In the genomic region with DNA sequence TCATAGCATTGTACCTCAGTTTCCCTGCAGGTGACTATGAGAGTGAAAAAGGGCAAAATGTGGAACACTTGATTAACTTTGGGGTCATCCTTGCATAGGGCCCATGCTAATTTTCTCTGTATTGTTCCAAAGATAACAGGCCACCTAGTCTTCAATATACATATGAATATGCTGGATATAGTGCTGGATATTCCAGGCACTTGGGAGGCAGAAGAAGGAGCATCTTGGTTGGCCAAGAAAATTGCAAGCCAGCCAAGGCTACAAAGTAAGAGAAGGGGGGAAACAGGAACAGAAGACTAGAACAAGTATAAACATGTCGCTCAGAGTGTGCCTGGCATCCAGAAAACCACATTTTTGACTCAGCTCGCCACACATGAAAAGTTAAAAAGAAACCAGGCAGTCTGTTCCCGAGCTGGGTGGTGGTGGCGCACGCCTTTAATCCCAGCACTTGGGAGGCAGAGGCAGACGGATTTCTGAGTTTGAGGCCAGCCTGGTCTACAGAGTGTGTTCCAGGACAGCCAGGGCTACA, we compare ENCODE assay signal across 25 mouse cellular contexts.
"Had no signal": no experiment of that assay in that cellular context is flagged by ENCODE, and none has a peak within 500 bp of the region (broad histone marks: within the 10 kb centered on the region; RNA-seq: fewer than 3 reads in every experiment).

No protein-coding gene starts in this region.

- DNase-seq: gastrocnemius, postnatal 14 days; gastrocnemius, postnatal 36 days; heart, adult 11 months; heart, adult 2 months; heart, postnatal 14 days; heart, postnatal 36 days; kidney, adult 18-20 months; kidney, adult 9 months; kidney, postnatal 25 days; kidney, postnatal 4 days; left cerebral cortex, postnatal 4 days had no signal

- H3K27me3 ChIP-seq: heart, embryonic 13.5 days; heart, embryonic 15.5 days; hindbrain, embryonic 12.5 days; intestine, embryonic 15.5 days; kidney, embryonic 15.5 days; limb, embryonic 13.5 days; limb, embryonic 15.5 days had no signal

- H3K9ac ChIP-seq: heart, embryonic 13.5 days; heart, embryonic 15.5 days; hindbrain, embryonic 12.5 days; hindbrain, embryonic 14.5 days; intestine, embryonic 15.5 days; kidney, embryonic 15.5 days; limb, embryonic 13.5 days; limb, embryonic 15.5 days; liver, embryonic 12.5 days; liver, embryonic 14.5 days had no signal

- H3K27ac ChIP-seq: heart, adult 2 months; heart, embryonic 13.5 days; heart, embryonic 15.5 days; hindbrain, embryonic 10.5 days; hindbrain, embryonic 12.5 days; hindbrain, embryonic 14.5 days; intestine, embryonic 15.5 days; kidney, embryonic 15.5 days; kidney, postnatal 0 days; layer of hippocampus, adult 2 months; limb, embryonic 13.5 days; limb, embryonic 15.5 days; liver, embryonic 12.5 days; liver, embryonic 14.5 days had no signal

- H3K4me3 ChIP-seq: heart, adult 2 months; heart, embryonic 13.5 days; heart, embryonic 15.5 days; hindbrain, embryonic 10.5 days; hindbrain, embryonic 12.5 days; intestine, embryonic 15.5 days; kidney, embryonic 15.5 days; layer of hippocampus, adult 2 months; limb, embryonic 13.5 days; limb, embryonic 15.5 days; liver, embryonic 12.5 days had no signal

- H3K4me1 ChIP-seq: heart, embryonic 13.5 days; heart, embryonic 15.5 days; hindbrain, embryonic 10.5 days; hindbrain, embryonic 12.5 days; intestine, embryonic 15.5 days; kidney, embryonic 15.5 days; limb, embryonic 13.5 days; limb, embryonic 15.5 days; liver, embryonic 12.5 days had no signal

- H3K9me3 ChIP-seq: heart, embryonic 13.5 days; heart, embryonic 15.5 days; hindbrain, embryonic 10.5 days; hindbrain, embryonic 12.5 days; intestine, embryonic 15.5 days; kidney, embryonic 15.5 days; limb, embryonic 13.5 days; limb, embryonic 15.5 days; liver, embryonic 12.5 days had no signal

- H3K36me3 ChIP-seq: heart, embryonic 13.5 days; heart, embryonic 15.5 days; hindbrain, embryonic 10.5 days; hindbrain, embryonic 12.5 days; intestine, embryonic 15.5 days; kidney, embryonic 15.5 days; limb, embryonic 13.5 days; limb, embryonic 15.5 days; liver, embryonic 12.5 days had no signal

- H3K4me2 ChIP-seq: heart, embryonic 11.5 days; heart, embryonic 13.5 days; heart, embryonic 15.5 days; hindbrain, embryonic 12.5 days; hindbrain, embryonic 14.5 days; intestine, embryonic 15.5 days; kidney, embryonic 15.5 days; limb, embryonic 13.5 days; limb, embryonic 15.5 days; liver, embryonic 12.5 days had no signal
